In genomic region chr1:88422045-88422444, GRCm38 (mm10) we compare ENCODE assay signal across 29 mouse cellular contexts. TPM values are rescaled to one million over a fixed set of nuclear protein-coding genes. Genes with fewer than 3 reads are reported as not detected.
DNase-seq lines count a peak whose midpoint lies in the region; ATAC-seq and TF ChIP-seq lines count a peak whose summit lies in the region.
"Had no signal": no experiment of that assay in that cellular context is flagged by ENCODE, and none has a peak within 500 bp of the region (broad histone marks: within the 10 kb centered on the region; RNA-seq: fewer than 3 reads in every experiment).

No protein-coding gene starts in this region.

- 0 out of 2 replicates have a peak, but pooled peaks have one; percentile 5 for ATAC-seq in forebrain, embryonic 16.5 days
- ATAC-seq in forebrain, embryonic 12.5 days (ENCODE audit: low FRiP score): no peak
- no peak for ATAC-seq in kidney, embryonic 14.5 days (ENCODE audit: low FRiP score, low TSS enrichment)
- peak; percentile 33; the same call in 1 of the 2 replicates for ATAC-seq in liver, postnatal 0 days
- ATAC-seq in granulocyte monocyte progenitor cell, adult 5-6 weeks (replicated peaks; ENCODE audit: poor library complexity, severe bottlenecking): no peak
- ATAC-seq: hindbrain, postnatal 0 days; lung, postnatal 0 days; midbrain, embryonic 16.5 days had no signal

- H3K36me3 ChIP-seq in forebrain, embryonic 16.5 days (ENCODE audit: control insufficient read depth, insufficient read depth): no peaks in the 10 kb centered on the region
- no peaks in the 10 kb centered on the region for H3K36me3 ChIP-seq in forebrain, embryonic 12.5 days (replicated peaks)
- no peaks in the 10 kb centered on the region for H3K36me3 ChIP-seq in kidney, embryonic 14.5 days (ENCODE audit: control insufficient read depth, insufficient read depth, low read length)
- H3K36me3 ChIP-seq in liver, postnatal 0 days (replicated peaks; ENCODE audit: insufficient read depth, low read length): peaks cover 9% of the 10 kb centered on the region; the same call in 1 of the 2 replicates
- H3K36me3 ChIP-seq in heart, embryonic 10.5 days: no peaks in the 10 kb centered on the region
- H3K36me3 ChIP-seq: embryonic facial prominence, embryonic 15.5 days; heart, embryonic 12.5 days; midbrain, embryonic 10.5 days; neural tube, embryonic 13.5 days had no signal

- peak; percentile 30 for DNase-seq in kidney, postnatal 10 days
- peak; percentile 40 for DNase-seq in kidney, postnatal 14 days
- peak; percentile 19 for DNase-seq in liver, postnatal 0 days
- DNase-seq in heart, embryonic 10.5 days (ENCODE audit: low spot score): no peak
- DNase-seq: adrenal gland, postnatal 25 days; cerebellum, adult 8-10 months; gastrocnemius, postnatal 10 days; heart, adult 11 months; heart, postnatal 10 days; retina, postnatal 1 day; right cerebral cortex, postnatal 25 days; thymus, postnatal 36 days had no signal

- no peak overlapping the region for H3K4me2 ChIP-seq in forebrain, embryonic 16.5 days (ENCODE audit: low read length)
- no peak overlapping the region for H3K4me2 ChIP-seq in forebrain, embryonic 12.5 days
- no peak overlapping the region for H3K4me2 ChIP-seq in kidney, embryonic 14.5 days (replicated peaks; ENCODE audit: low read depth, low read length)
- no peak overlapping the region for H3K4me2 ChIP-seq in liver, postnatal 0 days (ENCODE audit: low read depth, low read length)
- H3K4me2 ChIP-seq: embryonic facial prominence, embryonic 15.5 days; heart, embryonic 12.5 days; neural tube, embryonic 13.5 days had no signal

- no peak overlapping the region for H3K9ac ChIP-seq in forebrain, embryonic 16.5 days (replicated peaks; ENCODE audit: low read depth, low read length)
- no peak overlapping the region for H3K9ac ChIP-seq in forebrain, embryonic 12.5 days
- H3K9ac ChIP-seq in kidney, embryonic 14.5 days (ENCODE audit: low read depth, low read length): no peak overlapping the region
- H3K9ac ChIP-seq in liver, postnatal 0 days (replicated peaks): no peak overlapping the region
- H3K9ac ChIP-seq: embryonic facial prominence, embryonic 15.5 days; heart, embryonic 12.5 days; liver, embryonic 14.5 days; neural tube, embryonic 13.5 days had no signal

- WGBS in forebrain, embryonic 16.5 days: 82% methylated on average over 10 of the region's 10 CpGs
- WGBS in forebrain, embryonic 12.5 days: 88% methylated on average over 10 of the region's 10 CpGs
- WGBS in kidney, embryonic 14.5 days: 81% methylated on average over 10 of the region's 10 CpGs
- WGBS in liver, postnatal 0 days (ENCODE audit: insufficient replicate concordance): 50% methylated on average over 10 of the region's 10 CpGs
- WGBS in heart, embryonic 10.5 days: 80% methylated on average over 10 of the region's 10 CpGs

- TF ChIP-seq CTCF in liver, postnatal 0 days (IDR thresholded peaks at IDR 0.05; ENCODE audit: low read depth): no peak

- H3K4me3 ChIP-seq in forebrain, embryonic 16.5 days (replicated peaks; ENCODE audit: low read length): no peak overlapping the region
- H3K4me3 ChIP-seq in forebrain, embryonic 12.5 days (replicated peaks): no peak overlapping the region
- H3K4me3 ChIP-seq in kidney, embryonic 14.5 days (ENCODE audit: low read length): no peak overlapping the region
- H3K4me3 ChIP-seq in liver, postnatal 0 days (ENCODE audit: low read depth, low read length): no peak overlapping the region
- H3K4me3 ChIP-seq in heart, embryonic 10.5 days: no peak overlapping the region
- H3K4me3 ChIP-seq: embryonic facial prominence, embryonic 15.5 days; heart, embryonic 12.5 days; left cerebral cortex, adult 2 months; midbrain, embryonic 10.5 days; myocyte; neural tube, embryonic 13.5 days had no signal

- no peak overlapping the region; the same call in 1 of the 2 replicates for H3K27ac ChIP-seq in forebrain, embryonic 16.5 days (ENCODE audit: low read length)
- H3K27ac ChIP-seq in forebrain, embryonic 12.5 days: no peak overlapping the region
- H3K27ac ChIP-seq in kidney, embryonic 14.5 days (ENCODE audit: low read depth, low read length): no peak overlapping the region
- no peak overlapping the region for H3K27ac ChIP-seq in liver, postnatal 0 days (ENCODE audit: low read depth)
- no peak overlapping the region for H3K27ac ChIP-seq in heart, embryonic 10.5 days
- H3K27ac ChIP-seq: embryonic facial prominence, embryonic 15.5 days; hindbrain, postnatal 0 days; left cerebral cortex, adult 2 months; liver, embryonic 14.5 days; macrophage; midbrain, embryonic 10.5 days; neural tube, embryonic 13.5 days had no signal

- H3K27me3 ChIP-seq in forebrain, embryonic 16.5 days (replicated peaks; ENCODE audit: control insufficient read depth, insufficient read depth, low read length): no peaks in the 10 kb centered on the region
- H3K27me3 ChIP-seq in forebrain, embryonic 12.5 days: no peaks in the 10 kb centered on the region
- H3K27me3 ChIP-seq in kidney, embryonic 14.5 days (ENCODE audit: control insufficient read depth, insufficient read depth, low read length): no peaks in the 10 kb centered on the region
- H3K27me3 ChIP-seq in liver, postnatal 0 days (ENCODE audit: insufficient read depth, low read length): no peaks in the 10 kb centered on the region
- H3K27me3 ChIP-seq in heart, embryonic 10.5 days (ENCODE audit: insufficient read depth, poor library complexity, severe bottlenecking): peaks cover 8% of the 10 kb centered on the region; the same call in 1 of the 2 replicates
- H3K27me3 ChIP-seq: embryonic facial prominence, embryonic 15.5 days; neural tube, embryonic 13.5 days had no signal

- H3K9me3 ChIP-seq in forebrain, embryonic 16.5 days (ENCODE audit: control insufficient read depth, low read length): no peaks in the 10 kb centered on the region
- H3K9me3 ChIP-seq in forebrain, embryonic 12.5 days: no peaks in the 10 kb centered on the region
- no peaks in the 10 kb centered on the region for H3K9me3 ChIP-seq in kidney, embryonic 14.5 days (ENCODE audit: control insufficient read depth, low read length)
- H3K9me3 ChIP-seq in liver, postnatal 0 days (ENCODE audit: low read length): no peaks in the 10 kb centered on the region
- H3K9me3 ChIP-seq in heart, embryonic 10.5 days: no peaks in the 10 kb centered on the region
- H3K9me3 ChIP-seq: embryonic facial prominence, embryonic 15.5 days; heart, embryonic 12.5 days; midbrain, embryonic 10.5 days; neural tube, embryonic 13.5 days had no signal

- no peak for TF ChIP-seq EP300 in liver, postnatal 0 days (IDR thresholded peaks at IDR 0.05; ENCODE audit: low read depth)

- H3K4me1 ChIP-seq in forebrain, embryonic 16.5 days (replicated peaks; ENCODE audit: control insufficient read depth, insufficient read depth, low read length): peaks cover 3% of the 10 kb centered on the region
- H3K4me1 ChIP-seq in forebrain, embryonic 12.5 days: no peaks in the 10 kb centered on the region
- no peaks in the 10 kb centered on the region for H3K4me1 ChIP-seq in kidney, embryonic 14.5 days (ENCODE audit: control insufficient read depth, insufficient read depth, low read length)
- peaks cover 3% of the 10 kb centered on the region for H3K4me1 ChIP-seq in liver, postnatal 0 days (ENCODE audit: insufficient read depth)
- H3K4me1 ChIP-seq in heart, embryonic 10.5 days: no peaks in the 10 kb centered on the region
- H3K4me1 ChIP-seq: embryonic facial prominence, embryonic 15.5 days; heart, embryonic 12.5 days had no signal

RNA-seq across cellular contexts. Expression of gene Spp2, which starts 15.3 kb away (rescaled TPM):
- polyA plus RNA-seq in forebrain, embryonic 16.5 days (2015; fragmentation: Nextera tagmentation; extraction: Ambion mirVana): 0.53 TPM in 1 of 2 replicates, not detected in the other
- not detected in 2 replicates for polyA plus RNA-seq in forebrain, embryonic 12.5 days (2016; fragmentation: Nextera tagmentation; extraction: Ambion mirVana)
- polyA plus RNA-seq in kidney, embryonic 14.5 days (2014; fragmentation: Nextera tagmentation; extraction: Ambion mirVana): 3.4 and 8.6 TPM in 2 replicates
- polyA plus RNA-seq in liver, postnatal 0 days (2015; fragmentation: Nextera tagmentation; extraction: Ambion mirVana): 738 and 756 TPM in 2 replicates
- total RNA-seq in granulocyte monocyte progenitor cell, adult 5-6 weeks (2014; fragmentation: Nextera tagmentation): not detected in 2 replicates
- not detected in 2 replicates for total RNA-seq in granulocyte monocyte progenitor cell, adult 5-6 weeks (2017)
- 0.28 and 7.4 TPM in 2 replicates for polyA plus RNA-seq in heart, embryonic 10.5 days (2016; fragmentation: Nextera tagmentation; extraction: Ambion mirVana)
- total RNA-seq: adrenal gland, postnatal 25 days; heart, postnatal 10 days; hindbrain, postnatal 0 days; left cerebral cortex, adult 2 months; left cerebral cortex, postnatal 36 days had no signal
- polyA plus RNA-seq: embryonic facial prominence, embryonic 15.5 days; hindbrain, embryonic 11.5 days; lung, postnatal 0 days; macrophage; midbrain, embryonic 10.5 days; myocyte had no signal

Comparison
In these comparisons a context has a peak if more than half of its experiments do, and no peak if none do; other contexts are left out.
1. ATAC-seq: peak in forebrain, embryonic 16.5 days (single experiment) and liver, postnatal 0 days (single experiment); none in forebrain, embryonic 12.5 days (single experiment), kidney, embryonic 14.5 days (single experiment) and granulocyte monocyte progenitor cell, adult 5-6 weeks (single experiment).
2. RNA of gene Spp2, which starts 15.3 kb away (polyA plus RNA-seq): 738 to 756 TPM in liver, postnatal 0 days; 3.4 to 8.6 TPM in kidney, embryonic 14.5 days, 0.28 to 7.4 TPM in heart, embryonic 10.5 days, 0.53 TPM in forebrain, embryonic 16.5 days and not detected in forebrain, embryonic 12.5 days; every median in the first group is over 10 times any median in the second.